Mouse (Mus musculus): Measurements from ENCODE around the gene Exoc3l4.

DNA sequence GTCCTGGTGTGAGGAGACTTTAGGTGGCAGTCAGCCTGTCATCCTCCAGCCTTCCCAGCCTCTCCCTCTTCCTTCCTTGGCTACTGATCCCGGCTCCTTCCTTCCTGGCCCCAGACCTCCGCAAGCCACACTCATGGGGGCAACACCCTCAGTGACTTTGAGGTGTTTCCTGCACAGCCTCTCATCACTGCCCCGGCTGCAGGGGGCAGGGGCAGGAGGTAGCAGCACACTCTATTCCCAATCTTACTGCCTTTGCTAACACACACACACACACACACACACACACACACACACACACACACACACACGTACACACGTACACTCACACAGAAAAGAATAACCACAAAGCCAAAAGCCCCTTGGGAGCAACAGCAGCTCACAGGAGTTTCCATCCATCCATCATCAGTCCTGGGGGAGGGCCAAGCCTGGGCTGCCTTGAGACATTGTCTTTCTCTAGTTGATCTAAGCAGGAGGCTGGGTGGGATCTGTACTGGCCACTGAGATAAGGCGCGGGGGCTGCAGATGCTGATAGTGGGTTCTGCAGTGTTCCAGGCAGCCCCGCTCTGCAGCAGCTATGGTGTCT, 18.0 kb downstream of the Exoc3l4 start:
- TF ChIP-seq CTCF (IDR thresholded peaks at IDR 0.05; ENCODE audit: control insufficient read depth, insufficient read depth, insufficient read length) (no peak), MAX (IDR thresholded peaks at IDR 0.05) (no peak)
